8 mouse cellular contexts compared by ENCODE assay signal in genomic region chr8:117256292-117256938, GRCm38 (mm10). TPM values are rescaled to one million over a fixed set of nuclear protein-coding genes. Genes with fewer than 3 reads are reported as not detected.
DNase-seq lines count a peak whose midpoint lies in the region; ATAC-seq and TF ChIP-seq lines count a peak whose summit lies in the region.

No protein-coding gene starts in this region.

- peak overlapping the region; percentile 59 for H3K4me3 ChIP-seq in C2C12 (ENCODE audit: insufficient read depth, poor library complexity, severe bottlenecking)
- H3K4me3 ChIP-seq in heart, embryonic 11.5 days (ENCODE audit: low read depth, low read length) = peak overlapping the region; percentile 83
- H3K4me3 ChIP-seq in kidney, embryonic 16.5 days (ENCODE audit: low read length) = peak overlapping the region; percentile 92
- H3K4me3 ChIP-seq in liver, adult 2 months (ENCODE audit: insufficient read depth, low read depth, low read length) = peak overlapping the region; percentile 92

- WGBS in heart, embryonic 11.5 days (ENCODE audit: insufficient replicate concordance) = 1% methylated on average over 61 of the region's 92 CpGs
- WGBS in kidney, embryonic 16.5 days = 1% methylated on average over 47 of the region's 92 CpGs
- WGBS in liver, adult 2 months = 2% methylated on average over 63 of the region's 92 CpGs

- DNase-seq in brain, embryonic 14.5 days (ENCODE audit: low read depth) = peak; percentile 96
- DNase-seq in liver, adult 2 months (ENCODE audit: extremely low read depth, low read depth, low spot score) = peak; percentile 59
- peak; percentile 95 to 96 for DNase-seq in spleen, postnatal 36 days (ENCODE audit: low spot score in 2 of 2)

- TF ChIP-seq CTCF in C2C12 (IDR thresholded peaks at IDR 0.05; ENCODE audit: control insufficient read depth, insufficient read depth, insufficient read length) = no peak
- no peak for TF ChIP-seq CTCF in brain, embryonic 14.5 days (IDR thresholded peaks at IDR 0.05; ENCODE audit: borderline replicate concordance, extremely low read depth, insufficient read depth, insufficient read length)
- no peak for TF ChIP-seq CTCF in liver, adult 2 months (IDR thresholded peaks at IDR 0.05; ENCODE audit: low read depth, low read length)

- peak overlapping the region; percentile 78 for H3K27ac ChIP-seq in heart, embryonic 11.5 days (ENCODE audit: low read depth, low read length)
- H3K27ac ChIP-seq in kidney, embryonic 16.5 days (ENCODE audit: low read length) = peak overlapping the region; percentile 86
- no peak overlapping the region for H3K27ac ChIP-seq in liver, adult 2 months (replicated peaks; ENCODE audit: insufficient read depth, low read depth, low read length)

- H3K4me2 ChIP-seq in heart, embryonic 11.5 days = peak overlapping the region; percentile 81
- peak overlapping the region; percentile 85 for H3K4me2 ChIP-seq in kidney, embryonic 16.5 days (replicated peaks; ENCODE audit: low read depth, low read length)

- peaks cover 37% of the 10 kb centered on the region for H3K79me3 ChIP-seq in C2C12 (ENCODE audit: low read depth)

- H3K9ac ChIP-seq in heart, embryonic 11.5 days (ENCODE audit: low read depth, low read length) = peak overlapping the region; percentile 91
- H3K9ac ChIP-seq in kidney, embryonic 16.5 days (replicated peaks; ENCODE audit: low read length) = peak overlapping the region; percentile 94
- H3K9ac ChIP-seq in liver, adult 2 months (ENCODE audit: low read depth, low read length) = peak overlapping the region; percentile 99

- no peaks in the 10 kb centered on the region for H3K36me3 ChIP-seq in C2C12 (ENCODE audit: control insufficient read depth, insufficient read depth)
- H3K36me3 ChIP-seq in heart, embryonic 11.5 days (ENCODE audit: control insufficient read depth, insufficient read depth, low read length) = no peaks in the 10 kb centered on the region
- no peaks in the 10 kb centered on the region for H3K36me3 ChIP-seq in kidney, embryonic 16.5 days (ENCODE audit: insufficient read depth, low read length)
- no peaks in the 10 kb centered on the region for H3K36me3 ChIP-seq in liver, adult 2 months (ENCODE audit: control insufficient read depth, insufficient read depth, low read length)

- peak overlapping the region; percentile 74 for H3ac ChIP-seq in C2C12 (ENCODE audit: control insufficient read depth, insufficient read length, low read depth)

- H3K9me3 ChIP-seq in heart, embryonic 11.5 days (replicated peaks; ENCODE audit: control insufficient read depth, low read length) = no peaks in the 10 kb centered on the region
- no peaks in the 10 kb centered on the region for H3K9me3 ChIP-seq in kidney, embryonic 16.5 days (ENCODE audit: low read length)

- no peaks in the 10 kb centered on the region for H3K27me3 ChIP-seq in C2C12 (ENCODE audit: control insufficient read depth, insufficient read depth, insufficient read length)
- H3K27me3 ChIP-seq in heart, embryonic 11.5 days (ENCODE audit: control insufficient read depth, insufficient read depth, low read length) = no peaks in the 10 kb centered on the region
- H3K27me3 ChIP-seq in kidney, embryonic 16.5 days (ENCODE audit: insufficient read depth, low read length) = no peaks in the 10 kb centered on the region
- H3K27me3 ChIP-seq in liver, adult 2 months (ENCODE audit: control insufficient read depth, insufficient read depth, low read length) = no peaks in the 10 kb centered on the region

- H3K79me2 ChIP-seq in C2C12 (ENCODE audit: control insufficient read depth, insufficient read depth) = peaks cover 46% of the 10 kb centered on the region
- peaks cover 25% of the 10 kb centered on the region for H3K79me2 ChIP-seq in liver, adult 2 months (ENCODE audit: control insufficient read depth, insufficient read depth, low read length)

- H3K4me1 ChIP-seq in heart, embryonic 11.5 days (ENCODE audit: control insufficient read depth, insufficient read depth, low read length) = peaks cover 31% of the 10 kb centered on the region
- peaks cover 36% of the 10 kb centered on the region for H3K4me1 ChIP-seq in kidney, embryonic 16.5 days (ENCODE audit: insufficient read depth, low read length)
- H3K4me1 ChIP-seq in liver, adult 2 months (ENCODE audit: control insufficient read depth, insufficient read depth, low read length) = peaks cover 13% of the 10 kb centered on the region

- TF ChIP-seq POLR2A in brain, embryonic 14.5 days (IDR thresholded peaks at IDR 0.05; ENCODE audit: borderline replicate concordance, extremely low read depth, insufficient read depth, insufficient read length, poor library complexity, severe bottlenecking) = peak; percentile 86
- peak; percentile 83 for TF ChIP-seq POLR2A in liver, adult 2 months (IDR thresholded peaks at IDR 0.05; ENCODE audit: extremely low read depth, insufficient read depth, low read length)

- ATAC-seq in erythroblast, adult 5-6 weeks (replicated peaks; ENCODE audit: low FRiP score, poor library complexity, severe bottlenecking) = peak; percentile 79
- peak; percentile 94 for ATAC-seq in heart, embryonic 11.5 days (replicated peaks; ENCODE audit: insufficient number of reproducible peaks, low FRiP score, low TSS enrichment)
- ATAC-seq in kidney, embryonic 16.5 days (ENCODE audit: low FRiP score, low TSS enrichment) = peak; percentile 92
- ATAC-seq in monocyte, adult 5-6 weeks (replicated peaks; ENCODE audit: insufficient number of reproducible peaks, low FRiP score, low TSS enrichment, poor library complexity, severe bottlenecking) = peak; percentile 67

TF ChIP-seq in C2C12, 6 proteins besides CTCF, POLR2A, EP300 and RAD21:
- no peak for TF ChIP-seq MYOD1 (IDR thresholded peaks at IDR 0.05; ENCODE audit: control insufficient read depth, insufficient read length, low read depth)
- peak; percentile 72 for TF ChIP-seq USF1 (IDR thresholded peaks at IDR 0.05; ENCODE audit: low read depth)
TF ChIP-seq in C2C12: peak in this region for 1.

RNA-seq across cellular contexts. Expression of gene Cmip, which starts 0.4 kb away (rescaled TPM):
- polyA plus RNA-seq in C2C12 (2012; fragmentation: generic; extraction: Trizol) = 17.3 TPM
- polyA plus RNA-seq in brain, embryonic 14.5 days (2012; rRNA removed) = 140 and 205 TPM in 2 replicates
- 25.1 and 34.8 TPM in 2 replicates for total RNA-seq in erythroblast, adult 5-6 weeks (2015; ENCODE audit: low replicate concordance)
- total RNA-seq in erythroblast, adult 5-6 weeks (2017; ENCODE audit: low replicate concordance) = 23.0 and 28.3 TPM in 2 replicates
- polyA plus RNA-seq in heart, embryonic 11.5 days (2014; fragmentation: Nextera tagmentation; extraction: Ambion mirVana) = 8.6 and 9.2 TPM in 2 replicates
- 20.4 and 21.0 TPM in 2 replicates for polyA plus RNA-seq in kidney, embryonic 16.5 days (2015; fragmentation: Nextera tagmentation; extraction: Ambion mirVana)
- 8.8 and 17.7 TPM in 2 replicates for total RNA-seq in liver, adult 2 months (2014; rRNA removed)
- 21.0 and 30.3 TPM in 2 replicates for polyA plus RNA-seq in liver, adult 2 months (2012; rRNA removed)
- total RNA-seq in monocyte, adult 5-6 weeks (2017) = 27.4 to 61.1 TPM (median 27.9 TPM) in 3 replicates
